Mouse (Mus musculus) frontal cortex, adult 2 months (tissue): ENCODE data around the gene Cd164l2. TPM values are rescaled to one million over a fixed set of nuclear protein-coding genes. Genes with fewer than 3 reads are reported as not detected.

Experiments used
- DNase-seq, 2 experiments: peaks; one replicate each; pipeline ENCODE4 v3.0.0; 2022; ENCODE audit warnings: low spot score in 1 of 2; ENCODE audit errors: extremely low spot score in 1 of 2
- polyA plus RNA-seq: library from polyadenylated mRNA; depleted of rRNA; stranded (reverse); fragments of >200 nt; gene quantifications from 2 replicates; pipeline ENCODE4 v1.2.3, GENCODE M21; 2012; rRNA removed

Cd164l2 gene
- 8.1 and 9.9 TPM in 2 replicates for polyA plus RNA-seq

DNA sequence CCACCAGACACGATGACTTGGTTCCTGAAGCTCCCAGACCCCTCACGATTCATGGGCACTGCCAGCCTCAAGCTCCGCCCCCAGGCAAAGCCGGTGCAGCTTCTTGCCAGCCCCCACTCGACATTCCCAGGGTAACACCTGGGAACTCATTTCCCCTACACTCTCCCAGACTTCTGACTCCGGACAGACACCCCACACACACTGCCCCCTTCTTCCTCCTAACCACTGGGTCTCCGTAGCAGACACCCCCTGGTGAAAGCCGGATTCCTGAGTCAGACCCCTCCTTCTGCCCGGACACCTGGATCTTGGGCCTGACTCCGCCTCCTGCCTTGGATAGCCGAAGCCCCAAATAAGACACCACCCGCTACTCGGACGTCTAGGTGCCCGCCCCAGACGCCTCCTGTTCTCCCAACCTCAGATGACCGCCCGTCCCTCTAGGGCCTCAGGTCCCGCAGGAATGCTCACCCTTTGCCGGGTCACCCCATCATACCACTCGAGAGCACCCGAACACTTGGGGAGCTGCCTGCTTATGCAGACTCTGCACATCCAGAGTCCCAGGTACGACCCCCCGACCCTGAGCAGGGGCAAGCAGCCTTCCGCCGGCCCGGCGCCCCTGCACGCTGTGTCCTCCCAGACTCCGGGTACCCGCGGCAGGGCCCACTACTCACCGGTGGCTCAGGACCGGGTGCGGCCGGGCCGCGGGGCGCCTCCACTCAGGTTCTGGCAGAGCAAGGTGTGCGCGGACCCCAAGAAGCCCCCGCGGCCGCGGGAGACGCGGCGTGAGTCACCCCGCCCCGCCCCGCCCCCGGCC lies at the start of gene Cd164l2, which contains the start of gene Gpr3:
TSS of gene Cd164l2 (plus strand) at position 381 of the 811 bp plus-strand sequence.
TSS of gene Gpr3 (minus strand) at position 786 of the 811 bp plus-strand sequence.
- peak in 1 of 2 experiments; percentile 48 for DNase-seq

GRCm38 (mm10) chr4:133162196-133162595 lies 49.7 kb upstream of the Cd164l2 start:
- DNase-seq: no peak

DNA sequence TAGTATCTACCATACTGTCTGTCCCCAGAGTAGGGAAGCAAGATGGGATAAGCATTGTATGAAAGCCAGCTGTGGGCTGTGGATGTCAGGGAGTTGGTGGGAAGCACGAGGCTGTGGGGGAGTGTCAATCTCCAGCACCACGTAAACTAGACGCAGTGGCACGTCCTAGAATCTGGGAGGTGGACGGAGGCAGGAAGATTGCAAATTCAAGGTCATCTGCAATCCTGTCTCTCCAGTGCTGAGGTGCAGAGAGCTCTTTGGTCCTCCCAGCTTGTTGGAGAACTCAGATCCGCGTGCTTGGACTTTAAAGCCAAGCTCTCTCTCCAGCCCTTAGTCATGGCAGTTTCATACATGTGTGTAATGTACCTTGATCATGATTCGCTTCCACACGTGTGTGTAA lies 45.2 kb upstream of the Cd164l2 start:
- no peak for DNase-seq

GRCm38 (mm10) chr4:133169237-133170055 lies 42.5 kb upstream of the Cd164l2 start:
- DNase-seq: no peak

GRCm38 (mm10) chr4:133170056-133170524 lies 41.8 kb upstream of the Cd164l2 start:
- no peak for DNase-seq

GRCm38 (mm10) chr4:133170616-133171015 lies 41.3 kb upstream of the Cd164l2 start:
- DNase-seq: no peak

DNA sequence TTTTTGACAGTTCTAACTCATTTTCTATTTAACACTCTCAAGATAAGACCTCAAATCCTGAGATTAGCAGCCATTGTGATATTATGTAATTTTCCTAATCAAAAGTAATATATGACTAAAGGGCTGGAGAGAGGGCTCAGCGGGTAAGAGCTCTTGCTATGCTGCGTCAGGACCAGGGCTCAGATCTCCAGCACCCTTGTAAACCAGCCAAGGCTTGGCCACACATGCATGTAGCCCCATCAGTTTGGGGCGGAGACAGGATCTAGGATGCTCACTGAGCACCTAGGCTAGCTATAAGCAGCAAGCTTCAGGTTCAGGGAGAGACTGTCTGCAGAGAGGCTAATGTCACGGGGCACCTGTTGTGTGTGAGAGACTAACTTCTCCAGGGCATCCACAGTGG lies 39.5 kb upstream of the Cd164l2 start:
- DNase-seq: no peak

DNA sequence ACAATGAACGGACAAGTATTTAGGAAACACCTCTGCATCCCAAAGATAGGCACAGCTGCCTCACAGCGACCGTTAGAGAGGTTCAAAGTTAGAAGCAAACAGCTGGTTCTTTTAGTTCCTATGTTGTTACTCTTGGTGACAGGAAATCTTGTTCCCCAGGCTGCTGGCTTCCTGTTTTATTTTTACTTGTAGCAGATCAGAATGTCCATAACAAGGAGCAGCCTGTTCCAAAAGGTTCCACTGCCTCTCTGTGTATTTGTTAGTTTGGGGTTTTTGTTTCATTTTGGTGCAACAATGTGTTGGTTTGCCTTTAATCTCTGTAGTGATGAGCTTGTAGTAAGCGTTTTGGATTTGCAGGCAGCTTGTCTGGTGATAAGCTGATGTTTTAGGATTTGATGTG lies 37.6 kb upstream of the Cd164l2 start:
- no peak for DNase-seq

DNA sequence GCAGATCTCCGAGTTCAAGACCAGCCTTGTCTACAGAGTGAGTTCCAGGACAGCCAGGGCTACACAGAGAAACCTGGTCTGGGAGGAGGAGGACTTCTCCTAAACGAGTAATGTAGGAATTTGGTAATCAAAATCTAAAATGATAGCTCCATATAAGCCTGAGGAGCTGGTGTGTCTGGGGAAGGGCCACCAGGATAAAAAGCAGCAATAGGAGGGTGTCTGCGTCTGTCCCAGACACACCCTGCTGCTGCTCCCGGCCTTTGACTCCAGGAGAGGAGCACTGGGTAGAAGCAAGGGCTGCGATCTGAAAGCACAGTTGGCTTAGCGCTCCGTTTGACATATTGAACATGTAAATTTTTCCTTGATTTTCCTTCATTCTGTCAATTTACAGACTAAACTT lies 36.7 kb upstream of the Cd164l2 start:
- no peak for DNase-seq

- DNase-seq: peak in 1 of 2 experiments; percentile 15
Observed at GRCm38 (mm10) chr4:133175998-133176760, 35.8 kb upstream of the Cd164l2 start.

- peak in 1 of 2 experiments; percentile 55 for DNase-seq
Observed at GRCm38 (mm10) chr4:133176761-133177403, 35.0 kb upstream of the Cd164l2 start.

DNA sequence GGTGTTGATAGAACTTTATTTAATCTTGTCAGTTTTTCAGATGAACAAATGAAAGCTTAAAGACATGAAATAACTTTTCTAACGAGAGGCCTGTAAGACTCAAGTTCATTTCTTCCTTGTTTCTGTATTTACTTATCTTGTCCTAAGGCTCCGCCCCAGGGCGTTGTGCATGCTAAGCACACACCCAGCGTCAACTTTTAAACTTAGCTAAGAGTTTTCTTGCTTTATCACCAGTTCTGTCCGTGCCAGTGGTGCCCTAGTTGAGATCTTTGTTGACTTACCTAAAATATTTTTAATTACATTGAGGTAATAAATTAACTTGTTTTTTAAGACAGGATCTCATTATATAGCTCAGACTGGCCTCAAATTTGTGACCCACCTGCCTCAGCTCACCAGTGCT lies 33.6 kb upstream of the Cd164l2 start:
- DNase-seq: no peak

- no peak for DNase-seq
Observed at GRCm38 (mm10) chr4:133179258-133179657, 32.7 kb upstream of the Cd164l2 start.

DNA sequence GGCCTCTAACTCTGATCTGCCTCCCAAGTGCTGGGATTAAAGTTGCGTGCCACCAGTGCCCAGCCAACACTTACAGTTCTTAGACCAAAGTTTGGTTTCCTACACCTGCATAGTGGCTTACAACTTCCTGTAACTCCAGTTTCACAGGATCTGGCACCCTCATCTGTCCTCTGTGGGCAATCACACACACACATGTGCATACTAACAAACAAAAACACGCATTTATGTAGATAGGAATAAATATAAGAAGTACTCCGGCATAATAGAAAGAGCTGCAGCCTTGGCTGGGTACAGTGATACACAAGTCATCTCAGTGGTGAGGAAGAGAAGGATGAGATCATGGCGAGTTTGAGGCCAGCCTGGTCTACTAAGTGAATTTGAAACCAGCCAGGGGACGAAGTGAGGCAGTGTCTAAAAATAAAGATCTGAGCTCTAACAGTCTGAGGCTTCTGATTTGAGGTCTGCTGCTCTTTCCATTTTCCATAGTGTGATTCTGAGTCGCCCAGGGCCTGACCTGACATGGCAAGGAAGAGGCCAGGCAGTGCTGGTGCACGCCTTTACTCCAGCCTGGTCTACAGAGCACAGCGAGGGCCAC lies 29.4 kb upstream of the Cd164l2 start:
- no peak for DNase-seq

- DNase-seq: no peak
Observed at GRCm38 (mm10) chr4:133184031-133184897, 27.7 kb upstream of the Cd164l2 start.

DNA sequence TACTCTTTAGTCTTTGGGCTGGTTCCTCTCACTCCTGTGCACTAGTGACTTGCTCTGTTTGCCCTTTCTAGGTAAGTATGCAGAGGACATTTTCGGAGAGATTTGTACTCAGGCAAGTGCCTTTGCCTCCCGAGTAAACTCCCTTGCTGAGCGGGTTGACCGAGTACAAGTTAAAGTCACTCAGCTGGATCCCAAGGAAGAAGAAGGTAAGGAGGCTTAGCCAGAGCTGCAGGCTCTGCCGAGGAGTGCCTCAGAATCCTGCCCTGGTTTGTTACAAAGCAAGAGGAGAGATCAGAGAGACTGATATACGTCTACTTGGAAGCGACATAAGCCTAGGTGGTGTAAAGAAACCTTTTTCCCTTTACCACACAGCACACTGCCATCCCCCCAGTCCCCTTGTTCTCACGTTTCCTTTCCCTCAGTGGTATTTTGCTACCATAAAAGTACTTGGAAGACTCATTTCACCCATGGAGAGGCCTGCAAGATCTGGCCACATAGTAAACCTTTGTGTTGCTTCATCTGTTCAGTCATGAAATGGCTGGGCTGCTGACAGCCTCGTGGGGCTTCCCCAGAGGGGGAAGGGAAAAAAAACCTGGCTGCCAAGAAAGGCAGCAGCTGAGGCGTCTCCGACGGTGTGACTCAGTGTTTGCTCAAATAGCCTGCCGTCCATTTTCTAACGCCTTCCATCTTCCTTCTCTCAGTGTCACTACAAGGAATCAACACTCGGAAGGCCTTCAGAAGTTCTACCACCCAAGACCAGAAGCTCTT lies 26.8 kb upstream of the Cd164l2 start:
- DNase-seq: no peak

GRCm38 (mm10) chr4:133185893-133186292 lies 26.0 kb upstream of the Cd164l2 start:
- DNase-seq: no peak

DNA sequence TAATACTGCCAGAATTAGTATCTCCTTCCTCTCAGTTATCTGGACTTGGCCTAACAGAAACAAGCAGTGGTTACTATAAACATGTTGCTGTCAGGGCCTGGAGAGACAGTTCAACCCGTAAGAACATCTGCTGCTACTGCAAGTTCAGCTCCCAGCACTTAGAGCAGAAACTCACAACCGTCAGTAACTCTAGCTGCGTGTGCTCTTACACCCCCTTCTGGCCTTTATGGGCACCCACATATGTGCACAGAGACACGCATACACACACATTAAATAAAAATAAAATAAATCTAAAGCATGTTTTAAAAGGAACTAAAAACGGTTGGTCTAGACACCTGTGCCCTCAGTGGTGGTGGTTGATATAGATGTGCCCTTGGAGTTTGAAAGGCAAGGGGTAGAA lies 25.1 kb upstream of the Cd164l2 start:
- DNase-seq: no peak
